Mouse (Mus musculus) erythroid progenitor cell, adult 5-6 weeks (primary cell): ENCODE results near the gene Eps8l3. TPM values are rescaled to one million over a fixed set of nuclear protein-coding genes. Genes with fewer than 3 reads are reported as not detected.
"Not testable (repeated sequence)": the region's sequence is repeated elsewhere in the genome, so short reads cannot be mapped to it uniquely, and the experiment has no call there.

Experiments
- ATAC-seq: replicated peaks from 2 replicates; pipeline ENCODE4 v1.8.0; 2016; ENCODE audit warnings: moderate number of reproducible peaks, mild to moderate bottlenecking, moderate TSS enrichment, inconsistent platforms; ENCODE audit not compliant: poor library complexity, low FRiP score, severe bottlenecking
- total RNA-seq, 2 experiments: library from RNA; stranded (forward) in 1 of 2; stranded (reverse) in 1 of 2; fragments of 150-400 nt in 1 of 2; fragments of 186-747, 209-891 nt in 1 of 2; gene quantifications; 2 replicates each; pipeline versions ENCODE4 v1.2.3 to v1.2.4; 2015 to 2017; ENCODE audit warnings: low replicate concordance in 2 of 2

Eps8l3 gene
- total RNA-seq, 2 experiments from 2014 or later = not detected

- no peak for ATAC-seq
These were observed 10.9 kb downstream of the Eps8l3 start for GRCm38 (mm10) chr3:107887674-107888495.

GRCm38 (mm10) chr3:107889236-107889635 is 12.2 kb downstream of the Eps8l3 start:
- not testable (repeated sequence) for ATAC-seq

- ATAC-seq = peak; percentile 48
These were observed 18.2 kb downstream of the Eps8l3 start for GRCm38 (mm10) chr3:107895194-107895719.

GRCm38 (mm10) chr3:107895720-107896569 is 18.9 kb downstream of the Eps8l3 start, which contains the start of gene Gstm5:
Gene Gstm5 (plus strand): TSS chr3:107895821.
- peak; percentile 96 for ATAC-seq

GRCm38 (mm10) chr3:107898691-107899090 is 21.7 kb downstream of the Eps8l3 start:
- ATAC-seq = no peak

- ATAC-seq = no peak
These were observed 24.1 kb downstream of the Eps8l3 start for GRCm38 (mm10) chr3:107900955-107901673.

GRCm38 (mm10) chr3:107905942-107906341 is 28.9 kb downstream of the Eps8l3 start:
- ATAC-seq = no peak

GRCm38 (mm10) chr3:107916674-107917073 is 39.6 kb downstream of the Eps8l3 start:
- ATAC-seq = no peak

GRCm38 (mm10) chr3:107917097-107917496 is 40.1 kb downstream of the Eps8l3 start:
- no peak for ATAC-seq

- ATAC-seq = no peak; the same call in 1 of the 2 replicates
These were observed 40.9 kb downstream of the Eps8l3 start for GRCm38 (mm10) chr3:107917783-107918408.

GRCm38 (mm10) chr3:107920348-107920747 is 43.3 kb downstream of the Eps8l3 start:
- no peak for ATAC-seq

GRCm38 (mm10) chr3:107925335-107925734 is 48.3 kb downstream of the Eps8l3 start:
- no peak for ATAC-seq

GRCm38 (mm10) chr3:107927841-107928240 is 50.8 kb downstream of the Eps8l3 start:
- ATAC-seq = no peak

GRCm38 (mm10) chr3:107928691-107929090 is 51.7 kb downstream of the Eps8l3 start:
- no peak for ATAC-seq

GRCm38 (mm10) chr3:107929243-107929642 is 52.2 kb downstream of the Eps8l3 start:
- ATAC-seq = no peak

GRCm38 (mm10) chr3:107929731-107930130 is 52.7 kb downstream of the Eps8l3 start:
- no peak for ATAC-seq

- no peak for ATAC-seq
These were observed 54.1 kb downstream of the Eps8l3 start for GRCm38 (mm10) chr3:107931134-107931533.

GRCm38 (mm10) chr3:107931670-107932069 is 54.6 kb downstream of the Eps8l3 start, which contains the start of gene Gstm7:
Gene Gstm7 (minus strand): TSS chr3:107931817.
- ATAC-seq = peak; percentile 62

- no peak for ATAC-seq
These were observed 55.1 kb downstream of the Eps8l3 start for GRCm38 (mm10) chr3:107932128-107932527.
